Mouse (Mus musculus): ENCODE data around the gene Galnt4. TPM values are rescaled to one million over a fixed set of nuclear protein-coding genes. Genes with fewer than 3 reads are reported as not detected.

Gene Galnt4
- polyA plus RNA-seq, 1 experiment from 2014 or later, result 27.1 TPM

GRCm38 (mm10) chr10:99084397-99085239 is 23.3 kb upstream of the Galnt4 start:
- Histone ChIP-seq H3K27me3 (ENCODE audit: control insufficient read depth, insufficient read depth, low read length) (no peaks in the 10 kb centered on the region), H3K36me3 (ENCODE audit: control insufficient read depth, insufficient read depth, low read length) (no peaks in the 10 kb centered on the region), H3K9me3 (ENCODE audit: control insufficient read depth, low read depth, low read length) (no peaks in the 10 kb centered on the region), H3K9ac (replicated peaks; ENCODE audit: low read depth, low read length) (no peak overlapping the region), H3K4me2 (replicated peaks; ENCODE audit: low read depth, low read length) (0 out of 2 replicates have a peak overlapping the region, but pooled peaks have one; percentile 5), H3K27ac (ENCODE audit: low read length) (no peak overlapping the region), H3K4me1 (ENCODE audit: control insufficient read depth, insufficient read depth, low read length) (no peaks in the 10 kb centered on the region), H3K4me3 (ENCODE audit: low read depth, low read length) (no peak overlapping the region)
- WGBS, result 46% methylated on average over 23 of the region's 23 CpGs
- ATAC-seq (ENCODE audit: insufficient number of reproducible peaks, insufficient read depth, low FRiP score, low read depth), result peak; percentile 69

- ATAC-seq (ENCODE audit: insufficient number of reproducible peaks, insufficient read depth, low FRiP score, low read depth), result peak; percentile 23; the same call in 1 of the 2 replicates
- Histone ChIP-seq H3K36me3 (ENCODE audit: control insufficient read depth, insufficient read depth, low read length) (no peaks in the 10 kb centered on the region), H3K4me3 (ENCODE audit: low read depth, low read length) (no peak overlapping the region), H3K27ac (ENCODE audit: low read length) (no peak overlapping the region), H3K9ac (replicated peaks; ENCODE audit: low read depth, low read length) (no peak overlapping the region), H3K4me1 (ENCODE audit: control insufficient read depth, insufficient read depth, low read length) (no peaks in the 10 kb centered on the region), H3K9me3 (ENCODE audit: control insufficient read depth, low read depth, low read length) (no peaks in the 10 kb centered on the region), H3K27me3 (ENCODE audit: control insufficient read depth, insufficient read depth, low read length) (no peaks in the 10 kb centered on the region), H3K4me2 (replicated peaks; ENCODE audit: low read depth, low read length) (0 out of 2 replicates have a peak overlapping the region, but pooled peaks have one; percentile 5)
- 56% methylated on average over 6 of the region's 6 CpGs for WGBS
These were observed 22.7 kb upstream of the Galnt4 start for GRCm38 (mm10) chr10:99085240-99085587.

GRCm38 (mm10) chr10:99086029-99086428 is 21.9 kb upstream of the Galnt4 start:
- no peak overlapping the region for H3K27ac ChIP-seq (ENCODE audit: low read length)
- WGBS, result 66% methylated on average over 6 of the region's 6 CpGs
- no peak for ATAC-seq (ENCODE audit: insufficient number of reproducible peaks, insufficient read depth, low FRiP score, low read depth)
- no peaks in the 10 kb centered on the region for H3K27me3 ChIP-seq (ENCODE audit: control insufficient read depth, insufficient read depth, low read length)
- H3K4me1 ChIP-seq (ENCODE audit: control insufficient read depth, insufficient read depth, low read length), result no peaks in the 10 kb centered on the region
- H3K4me2 ChIP-seq (replicated peaks; ENCODE audit: low read depth, low read length), result no peak overlapping the region
- H3K36me3 ChIP-seq (ENCODE audit: control insufficient read depth, insufficient read depth, low read length), result no peaks in the 10 kb centered on the region
- no peaks in the 10 kb centered on the region for H3K9me3 ChIP-seq (ENCODE audit: control insufficient read depth, low read depth, low read length)
- no peak overlapping the region for H3K9ac ChIP-seq (replicated peaks; ENCODE audit: low read depth, low read length)
- H3K4me3 ChIP-seq (ENCODE audit: low read depth, low read length), result no peak overlapping the region

GRCm38 (mm10) chr10:99089906-99090305 is 18.1 kb upstream of the Galnt4 start:
- WGBS, result 80% methylated on average over 6 of the region's 6 CpGs
- Histone ChIP-seq H3K9ac (replicated peaks; ENCODE audit: low read depth, low read length) (no peak overlapping the region), H3K27me3 (ENCODE audit: control insufficient read depth, insufficient read depth, low read length) (no peaks in the 10 kb centered on the region), H3K36me3 (ENCODE audit: control insufficient read depth, insufficient read depth, low read length) (no peaks in the 10 kb centered on the region), H3K9me3 (ENCODE audit: control insufficient read depth, low read depth, low read length) (no peaks in the 10 kb centered on the region), H3K4me3 (ENCODE audit: low read depth, low read length) (no peak overlapping the region), H3K4me2 (replicated peaks; ENCODE audit: low read depth, low read length) (no peak overlapping the region), H3K27ac (ENCODE audit: low read length) (no peak overlapping the region), H3K4me1 (ENCODE audit: control insufficient read depth, insufficient read depth, low read length) (no peaks in the 10 kb centered on the region)
- ATAC-seq (ENCODE audit: insufficient number of reproducible peaks, insufficient read depth, low FRiP score, low read depth), result no peak

- H3K4me3 ChIP-seq (ENCODE audit: low read depth, low read length), result no peak overlapping the region
- WGBS, result 66% methylated on average over 2 of the region's 2 CpGs
- ATAC-seq (ENCODE audit: insufficient number of reproducible peaks, insufficient read depth, low FRiP score, low read depth), result no peak
- no peaks in the 10 kb centered on the region for H3K4me1 ChIP-seq (ENCODE audit: control insufficient read depth, insufficient read depth, low read length)
- no peak overlapping the region for H3K27ac ChIP-seq (ENCODE audit: low read length)
- H3K9ac ChIP-seq (replicated peaks; ENCODE audit: low read depth, low read length), result no peak overlapping the region
- H3K27me3 ChIP-seq (ENCODE audit: control insufficient read depth, insufficient read depth, low read length), result no peaks in the 10 kb centered on the region
- no peaks in the 10 kb centered on the region for H3K9me3 ChIP-seq (ENCODE audit: control insufficient read depth, low read depth, low read length)
- H3K4me2 ChIP-seq (replicated peaks; ENCODE audit: low read depth, low read length), result no peak overlapping the region
- H3K36me3 ChIP-seq (ENCODE audit: control insufficient read depth, insufficient read depth, low read length), result no peaks in the 10 kb centered on the region
These were observed 14.6 kb upstream of the Galnt4 start for GRCm38 (mm10) chr10:99093364-99093763.

- Histone ChIP-seq H3K4me1 (ENCODE audit: control insufficient read depth, insufficient read depth, low read length) (no peaks in the 10 kb centered on the region), H3K27ac (ENCODE audit: low read length) (no peak overlapping the region), H3K4me2 (replicated peaks; ENCODE audit: low read depth, low read length) (no peak overlapping the region), H3K36me3 (ENCODE audit: control insufficient read depth, insufficient read depth, low read length) (no peaks in the 10 kb centered on the region), H3K9me3 (ENCODE audit: control insufficient read depth, low read depth, low read length) (no peaks in the 10 kb centered on the region), H3K9ac (replicated peaks; ENCODE audit: low read depth, low read length) (no peak overlapping the region), H3K4me3 (ENCODE audit: low read depth, low read length) (no peak overlapping the region), H3K27me3 (ENCODE audit: control insufficient read depth, insufficient read depth, low read length) (no peaks in the 10 kb centered on the region)
- 85% methylated on average over 2 of the region's 2 CpGs for WGBS
- no peak for ATAC-seq (ENCODE audit: insufficient number of reproducible peaks, insufficient read depth, low FRiP score, low read depth)
These were observed 12.8 kb upstream of the Galnt4 start for GRCm38 (mm10) chr10:99095114-99095513.

GRCm38 (mm10) chr10:99097374-99097773 is 10.6 kb upstream of the Galnt4 start:
- no peak for ATAC-seq (ENCODE audit: insufficient number of reproducible peaks, insufficient read depth, low FRiP score, low read depth)

GRCm38 (mm10) chr10:99105522-99105921 is 2.4 kb upstream of the Galnt4 start:
- no peaks in the 10 kb centered on the region for H3K27me3 ChIP-seq (ENCODE audit: control insufficient read depth, insufficient read depth, low read length)
- no peak overlapping the region for H3K4me2 ChIP-seq (replicated peaks; ENCODE audit: low read depth, low read length)
- H3K9me3 ChIP-seq (ENCODE audit: control insufficient read depth, low read depth, low read length), result no peaks in the 10 kb centered on the region
- H3K27ac ChIP-seq (ENCODE audit: low read length), result no peak overlapping the region
- ATAC-seq (ENCODE audit: insufficient number of reproducible peaks, insufficient read depth, low FRiP score, low read depth), result no peak
- no peak overlapping the region for H3K9ac ChIP-seq (replicated peaks; ENCODE audit: low read depth, low read length)
- no peaks in the 10 kb centered on the region for H3K4me1 ChIP-seq (ENCODE audit: control insufficient read depth, insufficient read depth, low read length)
- 80% methylated on average over 3 of the region's 3 CpGs for WGBS
- H3K36me3 ChIP-seq (ENCODE audit: control insufficient read depth, insufficient read depth, low read length), result peaks cover 7% of the 10 kb centered on the region; the same call in 1 of the 2 replicates
- H3K4me3 ChIP-seq (ENCODE audit: low read depth, low read length), result no peak overlapping the region

More at GRCm38 (mm10) chr10:99097374-99097773, 10.6 kb upstream of the Galnt4 start:
- Histone ChIP-seq H3K27me3 (ENCODE audit: control insufficient read depth, insufficient read depth, low read length) (no peaks in the 10 kb centered on the region), H3K4me2 (replicated peaks; ENCODE audit: low read depth, low read length) (no peak overlapping the region), H3K9me3 (ENCODE audit: control insufficient read depth, low read depth, low read length) (no peaks in the 10 kb centered on the region), H3K27ac (ENCODE audit: low read length) (no peak overlapping the region), H3K36me3 (ENCODE audit: control insufficient read depth, insufficient read depth, low read length) (no peaks in the 10 kb centered on the region), H3K4me1 (ENCODE audit: control insufficient read depth, insufficient read depth, low read length) (no peaks in the 10 kb centered on the region), H3K4me3 (ENCODE audit: low read depth, low read length) (no peak overlapping the region), H3K9ac (replicated peaks; ENCODE audit: low read depth, low read length) (no peak overlapping the region)
- 73% methylated on average over 10 of the region's 10 CpGs for WGBS

Data from stomach, embryonic 14.5 days (tissue).